Mouse (Mus musculus) gastrocnemius, postnatal 10 days (tissue): ENCODE data around the gene Ncaph. TPM values are rescaled to one million over a fixed set of nuclear protein-coding genes. Genes with fewer than 3 reads are reported as not detected.
A peak's percentile ranks its signal among the peaks of the same experiment; 100 is the strongest.
"Not testable (repeated sequence)": the region's sequence is repeated elsewhere in the genome, so short reads cannot be mapped to it uniquely, and the experiment has no call there.

Experiments used
- DNase-seq: peaks from one replicate; pipeline ENCODE4 v3.0.0; 2021; ENCODE audit warnings: mixed read lengths
- total RNA-seq, 2 experiments: library from RNA; stranded (reverse); gene quantifications; 2 replicates each; pipeline ENCODE4 v1.2.3; 2021

The Ncaph gene
- total RNA-seq, 2 experiments from 2014 or later: 9.0 to 12.5 TPM

DNA sequence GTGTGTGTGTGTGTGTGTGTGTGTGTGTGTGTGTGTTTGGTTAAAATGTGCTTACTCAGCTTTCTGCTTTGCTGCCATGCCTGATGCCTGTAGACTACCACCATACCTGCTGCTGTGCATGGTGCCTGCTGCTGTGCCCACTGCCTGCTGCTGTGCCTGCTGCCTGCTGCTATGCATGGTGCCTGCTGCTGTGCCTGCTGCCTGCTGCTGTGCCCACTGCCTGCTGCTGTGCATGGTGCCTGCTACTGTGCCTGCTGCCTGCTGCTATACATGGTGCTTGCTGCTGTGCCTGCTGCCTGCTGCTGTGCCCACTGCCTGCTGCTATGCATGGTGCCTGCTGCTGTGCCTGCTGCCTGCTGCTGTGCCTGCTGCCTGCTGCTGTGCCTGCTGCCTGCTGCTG, 43.6 kb downstream of the Ncaph start:
- not testable (repeated sequence) for DNase-seq

DNA sequence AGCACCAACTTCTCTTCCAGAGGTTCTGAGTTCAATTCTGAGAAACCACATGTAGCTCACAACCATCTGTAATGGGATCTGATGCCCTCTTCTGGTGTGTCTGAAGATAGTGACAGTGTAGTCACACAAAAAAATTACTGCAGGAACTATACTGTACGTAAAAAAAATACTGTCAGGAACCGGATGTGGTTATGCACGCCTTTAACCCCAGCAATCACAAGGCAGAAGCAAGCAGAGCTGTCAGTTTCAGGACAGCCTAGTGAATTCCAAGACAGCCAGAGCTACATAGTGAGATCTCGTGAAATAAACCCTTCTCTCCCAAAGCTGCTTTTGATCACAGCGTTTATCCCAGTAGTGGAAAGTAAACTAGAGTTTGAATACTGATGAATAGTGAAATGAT, 47.5 kb downstream of the Ncaph start:
- DNase-seq: no peak

DNA sequence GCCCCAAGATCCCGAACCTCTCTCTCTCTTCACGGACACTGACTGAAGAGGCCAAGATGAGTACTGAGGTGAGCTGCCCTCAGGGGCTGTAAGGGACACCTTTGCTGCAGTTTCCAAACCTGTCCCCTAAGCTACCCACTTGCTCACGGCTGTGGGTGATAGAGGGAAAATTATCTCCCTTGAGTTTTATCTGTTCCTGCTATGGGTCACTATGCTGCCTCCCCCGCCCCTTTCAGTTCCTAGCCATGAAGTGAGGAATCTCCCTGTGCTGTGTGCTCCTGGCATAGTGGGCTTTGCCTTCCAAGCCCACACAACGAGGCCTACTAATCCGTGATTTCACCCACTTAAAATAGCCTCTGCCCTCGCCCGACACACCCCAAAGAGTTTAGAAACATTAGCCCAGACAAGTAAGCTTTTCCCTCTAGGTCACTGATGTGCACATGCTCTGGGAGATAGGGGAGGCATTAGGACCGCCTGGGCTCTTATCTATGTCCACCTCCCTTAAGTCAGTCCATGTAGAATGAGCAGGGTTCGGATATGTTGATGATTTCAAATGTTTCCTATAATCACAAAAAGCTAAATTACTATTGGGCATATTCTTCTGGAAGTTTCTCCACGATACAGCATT, 53.0 kb downstream of the Ncaph start:
- no peak for DNase-seq

DNA sequence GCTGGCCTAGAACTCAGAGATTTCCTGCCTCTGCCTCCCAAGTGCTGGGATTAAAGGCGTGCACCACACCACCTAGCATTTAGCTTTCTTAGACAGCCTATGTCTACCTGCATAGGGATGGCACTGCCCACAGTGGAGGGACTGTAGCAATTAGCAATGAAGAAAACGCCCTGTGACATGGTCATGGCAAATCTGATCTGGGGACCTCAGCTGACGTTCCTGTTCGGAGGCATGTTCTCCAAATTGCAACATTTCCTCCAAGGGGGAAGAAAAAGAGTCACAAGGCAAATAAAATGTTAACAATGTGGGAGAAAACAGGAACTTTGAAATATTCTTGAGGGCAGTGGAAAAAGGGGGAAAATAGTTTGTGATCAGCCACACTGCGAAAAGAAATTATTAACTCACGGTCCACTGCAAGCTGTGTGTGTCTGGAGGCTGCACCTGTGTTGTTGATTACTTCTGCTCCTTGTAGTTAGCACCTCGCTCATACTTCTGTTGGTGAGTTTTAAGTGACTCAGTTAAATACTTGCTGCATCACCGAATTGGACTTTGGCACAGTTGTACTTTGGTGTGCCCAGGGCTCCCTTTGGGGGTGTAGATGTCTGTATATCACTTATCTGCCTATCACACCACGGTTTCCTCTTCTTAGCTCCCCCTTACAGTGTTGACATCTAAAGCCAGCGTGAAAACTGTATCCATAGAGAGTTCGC, 53.7 kb downstream of the Ncaph start:
- no peak for DNase-seq

DNA sequence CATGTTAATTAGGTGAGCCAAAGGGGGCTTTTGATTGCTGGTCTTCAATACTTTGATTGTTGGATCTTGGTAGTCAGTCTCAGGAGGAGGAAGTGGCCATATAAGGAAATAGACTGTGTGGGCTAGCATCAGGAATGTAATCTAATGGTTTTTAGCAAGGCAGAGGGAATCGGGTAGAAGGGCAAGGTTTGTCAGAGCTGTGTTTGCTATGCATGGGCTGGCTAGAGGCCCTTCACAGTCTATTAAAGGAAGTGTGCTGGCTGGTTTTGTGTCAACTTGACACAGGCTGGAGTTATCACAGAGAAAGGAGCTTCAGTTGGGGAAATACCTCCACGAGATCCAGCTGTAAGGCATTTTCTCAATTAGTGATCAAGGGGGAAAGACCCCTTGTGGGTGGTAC, 54.7 kb downstream of the Ncaph start:
- DNase-seq: not testable (repeated sequence)

DNA sequence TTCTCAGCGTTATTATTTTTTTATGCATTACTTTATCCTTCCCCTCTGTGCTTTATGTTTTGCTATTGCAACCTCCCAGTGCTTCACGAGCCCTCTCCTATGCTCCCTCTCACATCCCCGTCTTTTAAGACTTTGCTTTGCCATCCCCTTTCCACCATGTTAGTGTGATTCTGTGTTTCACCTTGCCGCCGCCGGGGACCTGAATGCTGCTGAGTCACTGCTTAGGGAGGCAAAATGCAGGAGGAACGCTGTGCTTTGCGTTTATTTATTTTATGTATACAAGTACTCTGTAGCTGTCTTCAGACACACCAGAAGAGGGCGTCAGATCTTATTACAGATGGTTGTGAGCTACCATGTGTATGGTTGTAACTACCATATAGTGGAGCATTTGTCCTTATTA, 56.1 kb downstream of the Ncaph start:
- no peak for DNase-seq

DNA sequence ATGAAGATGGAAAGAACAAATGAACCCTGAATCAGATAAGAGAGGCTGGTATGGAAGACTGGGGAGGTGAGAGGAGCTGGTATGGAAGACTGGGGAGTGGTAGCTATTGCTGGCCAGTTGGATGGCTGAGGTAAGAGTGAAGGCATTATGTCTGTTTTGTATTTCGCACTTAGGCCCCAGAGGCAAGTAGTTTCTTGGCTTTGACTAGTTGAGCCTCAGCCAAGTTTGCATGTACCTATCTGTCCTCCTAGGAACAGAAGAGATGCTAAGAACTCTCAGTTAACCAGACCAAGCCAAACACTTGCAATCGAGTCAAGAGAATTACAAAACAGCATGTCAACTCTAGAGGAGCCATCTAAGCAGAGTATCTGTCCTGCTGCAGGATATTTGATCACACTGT, 59.6 kb downstream of the Ncaph start:
- no peak for DNase-seq

DNA sequence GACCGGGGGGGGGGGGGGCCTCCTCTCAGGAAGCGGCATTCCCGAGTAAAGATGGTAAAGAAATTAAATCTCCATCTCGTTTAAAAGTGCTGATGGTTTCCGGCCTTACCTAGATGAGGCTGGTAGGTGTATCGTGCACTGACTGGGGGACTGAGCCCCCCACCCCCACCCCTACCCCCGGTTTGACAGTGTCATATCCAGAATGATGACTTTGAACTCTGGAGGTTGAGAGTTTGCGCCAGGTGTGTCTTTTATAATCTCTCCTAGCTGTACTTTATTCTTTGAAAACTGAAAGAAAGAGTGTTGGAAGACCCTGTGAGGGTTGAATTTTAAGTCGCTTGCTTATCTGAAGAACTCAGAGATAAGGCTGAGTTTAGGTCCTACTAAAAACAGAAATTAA, 62.9 kb downstream of the Ncaph start:
- DNase-seq: no peak

DNA sequence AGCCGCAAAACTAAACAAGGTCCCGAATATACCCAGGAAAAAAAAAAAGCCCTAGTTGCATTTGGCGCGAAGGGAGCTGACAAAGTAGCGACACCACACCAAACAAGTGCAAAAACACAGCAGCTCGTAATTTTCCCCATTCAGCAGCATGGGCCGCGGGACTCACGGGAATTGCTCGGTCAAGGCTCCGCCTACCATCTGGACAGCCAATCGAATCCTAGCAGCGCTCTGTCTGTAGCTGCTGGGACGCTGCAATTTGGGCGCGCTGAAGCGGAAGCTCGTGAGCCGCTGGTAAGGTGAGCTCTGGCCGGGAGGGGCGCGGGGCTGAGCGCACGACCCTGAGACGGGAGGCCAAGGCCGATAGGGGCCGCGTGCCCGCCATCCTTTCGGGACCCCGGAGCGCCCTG, 63.3 kb downstream of the Ncaph start, which contains the start of gene Blvra:
TSS of gene Blvra (plus strand) at position 231 of the 407 bp plus-strand sequence.
- peak; percentile 82 for DNase-seq

DNA sequence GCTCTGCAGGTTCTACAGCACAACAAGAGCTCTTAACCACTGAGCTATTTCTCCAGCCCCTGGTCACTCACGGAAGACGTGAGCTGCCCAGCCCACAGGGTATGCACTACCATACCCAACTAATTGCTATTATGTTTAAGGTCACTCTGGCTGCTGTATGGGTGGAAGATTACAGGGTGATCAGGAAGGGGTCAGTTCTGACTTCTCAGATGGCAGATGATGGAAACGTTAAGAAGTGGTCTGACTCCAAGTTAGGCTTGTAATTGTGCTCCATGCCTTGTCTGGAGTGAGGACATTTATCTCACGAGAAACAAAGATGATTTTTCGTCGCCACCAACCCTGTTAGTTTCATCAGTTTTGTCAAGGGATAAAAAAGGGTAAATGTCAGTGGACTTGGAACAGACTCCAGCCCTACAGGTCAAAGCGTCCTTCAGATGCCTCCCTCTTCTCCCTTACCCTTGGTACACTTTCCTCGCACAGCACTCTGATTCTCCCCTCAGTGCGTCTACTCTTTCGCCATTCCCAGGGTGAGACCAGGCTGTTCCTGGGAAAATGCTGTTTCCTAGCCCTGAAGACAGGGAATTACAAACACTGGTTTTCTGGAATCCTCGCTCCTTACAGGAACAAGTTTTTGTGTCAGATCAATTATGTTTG, 63.8 kb downstream of the Ncaph start:
- DNase-seq: no peak

DNA sequence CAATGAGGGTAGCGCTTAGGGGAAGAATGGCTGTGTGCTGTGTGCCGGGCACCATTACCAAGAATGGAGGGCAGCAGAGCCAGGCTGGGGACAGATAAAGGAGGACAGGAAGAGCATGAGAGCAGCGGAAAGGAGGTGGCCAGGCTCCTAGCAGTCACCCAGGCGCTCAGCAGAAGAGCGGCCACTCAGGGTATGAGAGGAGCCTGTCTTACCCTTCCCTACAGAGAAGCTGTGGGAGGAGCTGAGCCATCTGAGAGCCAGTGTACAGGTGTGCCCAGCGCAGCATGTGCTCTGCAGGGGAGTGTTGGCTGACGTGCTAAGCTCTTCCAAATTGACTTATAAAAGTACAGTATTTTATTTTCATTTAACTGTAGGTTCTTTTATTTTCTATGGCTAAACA, 64.9 kb downstream of the Ncaph start:
- DNase-seq: no peak

DNA sequence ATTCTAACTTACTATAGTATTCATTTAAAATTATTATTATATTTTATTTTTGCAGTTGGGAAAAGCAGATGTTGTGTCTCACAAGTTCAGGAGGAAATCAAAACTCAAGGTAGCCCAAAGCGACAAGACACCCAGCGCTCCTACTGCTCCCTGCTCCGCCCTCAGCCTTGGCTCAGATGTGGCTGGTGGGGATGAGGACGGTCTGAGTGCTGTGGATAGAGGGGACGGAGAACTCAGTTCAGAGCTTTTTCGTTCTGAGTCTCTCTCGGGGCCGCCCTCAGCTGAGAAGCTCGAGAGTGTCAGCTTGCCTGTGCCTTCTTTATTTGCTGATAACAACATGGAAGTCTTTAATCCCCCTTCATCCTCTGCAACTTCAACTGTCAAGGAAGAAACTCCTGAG, 72.3 kb downstream of the Ncaph start:
- no peak for DNase-seq

Other genes with a start within 250 kb of the Ncaph start
- 10 to 100 TPM; 52.7 to 55.7 TPM for gene Sppl2a, start 200.7 kb downstream of the Ncaph start, total RNA-seq
- gene Ap4e1, start 125.2 kb downstream of the Ncaph start, total RNA-seq: 10 to 100 TPM in 1 of 2 experiments, 1 to 10 TPM in 1; 9.8 to 11.8 TPM
- 10 to 100 TPM; 15.5 to 16.4 TPM for gene Blvra, start 63.3 kb downstream of the Ncaph start, total RNA-seq
- 1 to 10 TPM; 6.7 to 8.0 TPM for gene Itpripl1, start 9.5 kb upstream of the Ncaph start, total RNA-seq
- under 1 TPM; 0.52 to 0.93 TPM for gene 1810024B03Rik, start 74.3 kb upstream of the Ncaph start, total RNA-seq
- gene Snrnp200, start 74.4 kb upstream of the Ncaph start, total RNA-seq: 10 to 100 TPM; 44.2 to 47.0 TPM
- gene Ciao1, start 113.9 kb upstream of the Ncaph start, total RNA-seq: 10 to 100 TPM; 43.2 to 49.9 TPM
- 10 to 100 TPM; 39.0 to 41.8 TPM for gene Tmem127, start 114.0 kb upstream of the Ncaph start, total RNA-seq
- gene Stard7, start 136.3 kb upstream of the Ncaph start, total RNA-seq: 100 to 1,000 TPM in 1 of 2 experiments, 10 to 100 TPM in 1; 98.8 to 104 TPM
- gene Dusp2, start 202.2 kb upstream of the Ncaph start, total RNA-seq: 1 to 10 TPM; 2.6 TPM
- gene Astl, start 204.7 kb upstream of the Ncaph start, total RNA-seq: under 1 TPM in 1 of 2 experiments, not detected in 1; 0.16 TPM
- 1 to 10 TPM; 1.4 to 1.8 TPM for gene Adra2b, start 229.3 kb upstream of the Ncaph start, total RNA-seq